Mouse (Mus musculus): ENCODE measurements around the gene Slf2.

Gene Slf2

GRCm38 (mm10) chr19:44908836-44909460 lies 22.0 kb upstream of the Slf2 start:
- no peak for DNase-seq

DNA sequence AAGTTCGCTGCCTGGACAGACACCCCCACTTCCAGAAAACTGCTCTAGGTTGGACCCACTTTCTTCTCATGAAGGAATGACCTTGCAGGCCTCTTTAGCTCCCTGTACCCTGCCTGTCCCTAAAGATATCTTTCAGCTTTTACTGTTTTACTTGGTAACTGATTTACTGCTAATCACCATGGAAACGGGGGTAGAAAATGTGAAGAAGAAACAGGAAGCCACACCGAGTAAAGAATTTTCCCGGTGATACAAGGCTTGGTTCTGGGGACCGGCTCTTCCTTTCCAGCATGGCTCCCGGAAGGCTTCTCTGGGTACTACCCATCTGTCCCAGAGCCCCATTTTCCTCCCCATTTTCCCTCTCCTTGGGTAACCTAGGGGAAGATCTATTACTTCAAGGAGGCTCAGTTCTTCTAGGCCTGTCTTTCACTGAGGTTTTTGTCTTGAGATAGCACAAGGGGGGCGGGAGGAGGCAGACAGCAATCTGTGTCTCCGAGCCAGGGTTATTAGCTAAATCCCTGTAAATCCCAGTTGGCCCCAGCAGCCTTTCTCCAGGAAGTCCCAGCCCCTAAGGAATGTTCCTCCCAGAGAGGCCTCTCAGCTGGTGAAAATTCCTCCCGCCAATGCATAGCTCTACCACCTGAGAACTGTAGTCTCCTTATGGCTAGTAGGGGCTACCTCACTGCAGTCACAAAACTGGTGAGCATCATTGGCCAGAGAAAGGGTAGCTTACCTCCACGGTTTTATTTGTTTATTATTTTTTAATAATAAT lies 16.3 kb upstream of the Slf2 start:
- no peak for DNase-seq

GRCm38 (mm10) chr19:44918171-44918570 lies 12.8 kb upstream of the Slf2 start:
- DNase-seq: no peak

GRCm38 (mm10) chr19:44921466-44922139 lies 9.3 kb upstream of the Slf2 start:
- no peak for DNase-seq

DNA sequence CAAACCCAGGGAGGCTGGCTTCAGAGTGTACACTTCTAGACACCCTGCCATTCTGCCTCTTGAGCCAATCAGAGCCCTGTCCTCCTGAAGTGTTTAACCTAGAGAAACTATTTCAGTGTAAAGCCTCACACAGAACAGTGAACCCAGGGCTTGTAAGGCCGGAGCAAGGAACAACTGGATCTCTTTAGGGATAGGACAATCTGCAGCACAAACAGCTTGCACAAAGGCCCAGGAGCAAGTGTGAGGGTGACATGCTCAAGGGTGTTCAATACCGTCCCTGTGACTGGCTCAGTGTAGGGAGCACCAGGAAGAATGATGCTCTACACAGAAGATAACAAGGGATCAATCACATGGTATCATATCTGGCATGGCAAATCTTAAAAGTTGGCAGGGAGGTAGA lies 8.4 kb upstream of the Slf2 start:
- DNase-seq: no peak

- no peak for DNase-seq
Measured at GRCm38 (mm10) chr19:44924699-44925098, 6.3 kb upstream of the Slf2 start.

DNA sequence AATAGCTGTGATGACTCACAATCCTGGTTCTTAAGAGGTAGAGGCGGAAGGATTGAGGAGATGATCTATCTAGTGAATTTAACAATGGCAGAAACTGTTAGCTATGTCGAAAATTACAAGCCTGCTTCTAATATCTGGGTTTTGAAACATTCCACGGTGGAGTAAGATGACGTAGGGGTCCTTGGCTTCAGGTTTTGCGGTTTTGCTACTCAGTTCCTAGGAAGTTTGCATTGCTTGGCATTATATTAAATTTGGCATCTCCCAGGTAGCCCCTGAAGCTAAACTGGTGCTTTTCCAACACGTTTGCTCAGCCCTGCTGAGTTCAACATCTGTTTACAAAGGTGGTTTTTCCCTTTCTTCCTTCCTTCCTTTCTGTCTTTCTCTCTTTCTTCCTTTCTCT lies 4.2 kb upstream of the Slf2 start:
- no peak for DNase-seq

- DNase-seq: no peak
Measured at GRCm38 (mm10) chr19:44927250-44927649, 3.7 kb upstream of the Slf2 start.

DNA sequence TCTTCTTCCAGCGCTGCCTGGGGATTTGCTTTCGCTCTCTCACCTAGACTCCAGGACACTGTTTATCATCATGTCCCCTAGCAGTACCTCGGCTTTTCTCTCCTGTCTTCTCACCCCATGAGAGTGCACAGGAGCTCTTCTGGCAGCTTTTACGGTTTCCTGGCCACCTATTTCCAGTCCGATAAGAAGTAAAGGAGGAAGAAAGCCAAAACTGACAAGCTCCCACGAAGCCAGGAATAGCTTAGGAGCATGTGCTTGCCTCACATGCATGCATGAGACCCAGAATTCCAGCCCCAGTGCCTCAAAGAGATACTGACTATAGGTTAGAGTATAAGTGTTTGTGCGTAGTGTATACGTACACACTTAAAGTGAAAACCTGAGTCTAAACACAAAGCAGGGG lies 2.8 kb upstream of the Slf2 start:
- DNase-seq: no peak

DNA sequence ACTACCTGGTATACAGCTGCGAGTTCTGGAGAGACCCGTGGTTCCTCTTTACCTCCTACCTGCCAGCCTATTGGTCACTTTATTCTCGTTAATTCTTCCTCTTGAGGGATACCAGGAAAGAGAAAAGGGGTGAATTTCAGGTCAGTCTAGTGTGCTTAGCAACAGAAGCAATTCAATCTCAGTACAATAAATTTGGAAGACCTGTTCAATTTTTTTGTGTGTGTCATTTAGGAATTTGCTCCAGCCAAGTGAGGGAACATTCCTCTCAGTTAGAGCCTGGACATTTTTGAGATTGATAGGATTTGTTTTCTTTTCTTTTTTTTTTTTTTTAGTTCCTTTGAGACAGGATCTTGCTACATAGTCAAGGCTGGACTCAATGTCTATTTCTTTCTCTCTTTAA lies 1.7 kb upstream of the Slf2 start:
- no peak for DNase-seq

GRCm38 (mm10) chr19:44929663-44930062 lies 1.3 kb upstream of the Slf2 start:
- no peak for DNase-seq

GRCm38 (mm10) chr19:44930122-44930521 lies 829 bp upstream of the Slf2 start:
- no peak for DNase-seq

- DNase-seq: peak; percentile 94 to 96
Measured at GRCm38 (mm10) chr19:44931454-44931759, 456 bp downstream of the Slf2 start.

GRCm38 (mm10) chr19:44932051-44932450 lies 1.1 kb downstream of the Slf2 start:
- DNase-seq: peak in 1 of 2 experiments; percentile 22

DNA sequence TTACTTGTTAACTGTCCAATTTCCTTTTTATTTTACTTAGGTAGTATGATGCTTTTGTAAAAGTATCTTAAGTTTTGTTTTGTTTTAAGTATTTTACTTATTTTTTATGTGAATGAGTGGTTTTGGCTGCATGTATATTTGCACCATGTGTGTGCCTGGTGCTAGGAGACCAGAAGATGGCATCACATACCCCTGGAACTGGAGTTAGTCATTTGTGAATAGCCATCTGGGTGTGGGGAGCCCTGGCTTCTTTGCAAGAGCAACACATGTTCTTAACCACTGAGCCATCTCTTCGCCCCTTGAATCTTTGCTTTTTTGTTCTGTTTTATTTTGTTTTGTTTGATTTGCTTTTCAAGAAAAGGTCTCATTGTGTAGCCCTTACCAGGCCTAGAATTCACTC lies 2.2 kb downstream of the Slf2 start:
- DNase-seq: peak in 1 of 2 experiments; percentile 25

DNA sequence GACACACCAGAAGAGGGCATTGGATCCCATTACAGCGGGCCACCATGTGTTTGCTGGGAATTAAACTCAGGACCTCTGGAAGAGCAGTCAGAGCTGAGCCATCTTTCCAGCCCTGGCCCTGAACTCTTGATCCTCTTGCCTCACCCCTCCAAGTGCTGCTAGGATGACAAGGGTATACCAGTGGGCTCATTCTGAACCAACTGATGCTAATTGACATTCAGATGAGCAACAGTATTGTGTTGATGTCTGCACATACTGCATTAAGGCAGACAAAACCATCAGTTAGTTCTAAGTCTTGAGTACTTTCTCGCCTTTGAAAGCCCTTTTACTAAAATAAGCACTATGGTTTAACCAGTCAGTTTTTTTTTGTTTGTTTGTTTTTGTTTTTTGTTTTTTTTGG lies 28.7 kb downstream of the Slf2 start:
- no peak for DNase-seq

GRCm38 (mm10) chr19:44965978-44966377 lies 35.0 kb downstream of the Slf2 start:
- no peak for DNase-seq

DNA sequence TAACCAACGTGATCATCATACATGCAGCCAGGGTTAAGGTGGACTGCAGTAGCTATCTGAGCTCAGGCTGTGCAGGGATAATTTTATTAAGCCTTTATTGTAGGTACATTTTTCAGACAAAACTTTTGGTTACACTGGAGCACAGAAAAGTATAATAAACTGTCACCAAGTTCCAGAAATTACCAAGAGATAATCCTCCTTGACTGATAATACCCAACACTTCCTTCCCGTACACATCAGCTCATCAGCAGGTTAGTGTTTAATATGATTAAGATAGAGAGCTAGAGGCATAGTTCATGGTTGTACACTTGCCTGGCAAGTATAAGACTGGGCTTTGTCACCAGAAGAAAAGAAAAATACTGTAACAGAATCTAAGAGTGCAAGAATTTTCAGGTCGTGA lies 37.4 kb downstream of the Slf2 start:
- DNase-seq: no peak

DNA sequence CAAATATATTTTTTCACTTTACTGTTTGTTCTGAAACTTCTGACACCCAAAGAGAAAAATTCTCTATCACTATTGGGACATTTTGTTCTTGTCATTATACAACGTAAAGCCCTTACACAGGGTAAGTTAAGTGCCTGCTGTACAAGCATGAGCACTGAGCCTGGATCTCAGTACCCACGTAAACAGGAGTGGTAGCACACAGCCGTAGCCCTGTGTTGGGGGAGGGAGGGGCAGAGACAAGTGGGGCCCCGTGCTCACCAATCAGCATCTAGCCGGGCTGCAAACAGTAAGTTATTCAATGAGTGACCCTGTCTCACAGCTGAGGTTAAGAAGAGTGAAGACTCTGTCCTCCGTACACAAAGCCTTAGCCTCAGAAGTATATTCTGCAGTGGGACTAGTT lies 45.7 kb downstream of the Slf2 start:
- no peak for DNase-seq

- no peak for DNase-seq
Measured at GRCm38 (mm10) chr19:44977148-44977547, 46.2 kb downstream of the Slf2 start.

DNA sequence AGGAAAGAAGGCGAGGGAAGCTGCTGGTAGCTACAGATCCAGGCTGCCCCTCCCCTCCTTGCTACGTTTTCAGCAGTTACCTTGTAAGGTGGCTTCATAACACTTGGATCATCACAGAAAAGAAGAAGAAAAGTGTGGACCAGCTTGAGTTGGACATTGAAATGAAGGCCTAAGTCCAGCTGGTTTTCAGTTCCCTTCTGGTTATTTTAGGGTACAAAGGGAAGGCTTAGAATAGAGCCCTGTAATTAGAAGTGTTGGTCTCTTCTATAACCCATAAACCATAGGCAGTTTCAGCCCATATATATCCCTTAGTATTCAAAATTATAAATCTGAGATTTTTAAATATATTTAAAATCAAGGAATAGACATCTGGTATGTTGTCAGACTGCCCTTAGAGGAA lies 49.8 kb downstream of the Slf2 start:
- DNase-seq: no peak

GRCm38 (mm10) chr19:44982477-44983115 lies 51.6 kb downstream of the Slf2 start:
- DNase-seq: no peak

DNA sequence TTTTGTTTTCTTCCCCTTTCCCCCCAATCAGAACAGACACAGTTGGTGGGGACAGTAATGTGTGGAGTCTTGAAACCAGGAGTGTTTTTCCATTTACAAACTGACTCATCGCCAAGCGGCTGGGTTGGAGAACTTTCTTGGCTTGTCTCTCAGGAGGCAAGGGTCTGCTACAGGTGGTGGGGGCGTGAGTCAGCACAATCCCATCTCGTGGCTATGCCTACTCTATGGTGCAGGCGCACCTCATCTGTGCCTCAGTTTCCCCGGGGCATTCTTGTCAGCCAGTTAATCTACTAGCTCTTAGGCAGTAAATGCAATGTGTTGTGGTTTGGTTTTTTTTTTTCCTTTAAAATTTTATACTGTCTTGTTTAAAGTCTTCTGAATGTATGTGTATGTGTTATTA lies 52.4 kb downstream of the Slf2 start:
- peak in 1 of 2 experiments; percentile 8 for DNase-seq

- DNase-seq: no peak
Measured at GRCm38 (mm10) chr19:44984420-44984819, 53.5 kb downstream of the Slf2 start.
